ENCODE assay signal across 12 mouse cellular contexts in genomic region chr4:139301780-139302179, GRCm38 (mm10).
"Had no signal": no experiment of that assay in that cellular context is flagged by ENCODE, and none has a peak within 500 bp of the region (broad histone marks: within the 10 kb centered on the region; RNA-seq: fewer than 3 reads in every experiment).

No protein-coding gene starts in this region.

- DNase-seq: kidney, adult 2 months; layer of hippocampus, adult 9-11 months; lung, postnatal 14 days; lung, postnatal 4 days; midbrain, embryonic 14.5 days; thymus, adult 18-20 months; thymus, postnatal 36 days had no signal

- H3K27ac ChIP-seq: kidney, postnatal 0 days; layer of hippocampus, adult 2 months had no signal

- H3K4me3 ChIP-seq: layer of hippocampus, adult 2 months had no signal

- ATAC-seq: inflammation-experienced regulatory T-cells, adult 6 months; intestine, embryonic 16.5 days had no signal

- H3K4me2 ChIP-seq: midbrain, embryonic 11.5 days had no signal
